Comparison of ENCODE assay signal across 13 mouse cellular contexts in genomic region chr1:159286833-159287232, GRCm38 (mm10). TPM values are rescaled to one million over a fixed set of nuclear protein-coding genes. Genes with fewer than 3 reads are reported as not detected.
DNase-seq lines count a peak whose midpoint lies in the region; ATAC-seq and TF ChIP-seq lines count a peak whose summit lies in the region.
"Had no signal": no experiment of that assay in that cellular context is flagged by ENCODE, and none has a peak within 500 bp of the region (broad histone marks: within the 10 kb centered on the region; RNA-seq: fewer than 3 reads in every experiment).

No protein-coding gene starts in this region.

- WGBS in heart, postnatal 0 days: 89% methylated on average over 1 of the region's 1 CpGs
- 64% methylated on average over 1 of the region's 1 CpGs for WGBS in heart, embryonic 10.5 days
- 73% methylated on average over 1 of the region's 1 CpGs for WGBS in hindbrain, embryonic 11.5 days

- H3K36me3 ChIP-seq in heart, postnatal 0 days (replicated peaks; ENCODE audit: control insufficient read depth, insufficient read depth, low read length): peaks cover 17% of the 10 kb centered on the region
- H3K36me3 ChIP-seq in heart, embryonic 10.5 days: peaks cover 13% of the 10 kb centered on the region; the same call in 1 of the 2 replicates
- no peaks in the 10 kb centered on the region for H3K36me3 ChIP-seq in hindbrain, embryonic 11.5 days (ENCODE audit: control insufficient read depth, insufficient read depth, low read length)

- H3K27me3 ChIP-seq in heart, postnatal 0 days (ENCODE audit: control insufficient read depth, insufficient read depth, low read length): no peaks in the 10 kb centered on the region
- H3K27me3 ChIP-seq in heart, embryonic 10.5 days (ENCODE audit: insufficient read depth, poor library complexity, severe bottlenecking): no peaks in the 10 kb centered on the region
- no peaks in the 10 kb centered on the region for H3K27me3 ChIP-seq in hindbrain, embryonic 11.5 days (ENCODE audit: control insufficient read depth, insufficient read depth, low read length)
- H3K27me3 ChIP-seq: hindbrain, embryonic 13.5 days; liver, embryonic 13.5 days had no signal

- H3K4me3 ChIP-seq in heart, postnatal 0 days (ENCODE audit: low read depth, low read length): no peak overlapping the region
- no peak overlapping the region for H3K4me3 ChIP-seq in heart, embryonic 10.5 days
- no peak overlapping the region for H3K4me3 ChIP-seq in hindbrain, embryonic 11.5 days (ENCODE audit: low read depth, low read length)
- H3K4me3 ChIP-seq: hindbrain, embryonic 13.5 days; liver, embryonic 13.5 days; myocyte had no signal

- H3K27ac ChIP-seq in heart, postnatal 0 days (ENCODE audit: low read depth): no peak overlapping the region
- H3K27ac ChIP-seq in heart, embryonic 10.5 days: no peak overlapping the region
- no peak overlapping the region for H3K27ac ChIP-seq in hindbrain, embryonic 11.5 days (ENCODE audit: low read depth, low read length)
- H3K27ac ChIP-seq: hindbrain, embryonic 13.5 days; liver, embryonic 13.5 days had no signal

- TF ChIP-seq CTCF in heart, postnatal 0 days (IDR thresholded peaks at IDR 0.05; ENCODE audit: low read depth): peak; percentile 28

- no peak for DNase-seq in heart, postnatal 0 days (ENCODE audit: low spot score)
- no peak for DNase-seq in heart, embryonic 10.5 days (ENCODE audit: low spot score)
- DNase-seq in lung, postnatal 25 days (ENCODE audit: low spot score): peak; percentile 14
- DNase-seq in lung, postnatal 14 days: no peak
- peak; percentile 24 for DNase-seq in ES-CJ7 (ENCODE audit: low read depth, low spot score)
- no peak for DNase-seq in hindbrain, embryonic 11.5 days (ENCODE audit: low spot score)
- DNase-seq in layer of hippocampus, postnatal 25 days (ENCODE audit: extremely low spot score in 1 of 2, low spot score in 1 of 2): no peak
- DNase-seq: heart, adult 11 months; layer of hippocampus, postnatal 36 days; liver, embryonic 13.5 days had no signal

- TF ChIP-seq EP300 in heart, postnatal 0 days (IDR thresholded peaks at IDR 0.05; ENCODE audit: low read depth): no peak

- no peak for ATAC-seq in heart, postnatal 0 days (ENCODE audit: insufficient read depth, low read depth)
- ATAC-seq in megakaryocyte, adult 5-6 weeks (ENCODE audit: poor library complexity, severe bottlenecking): peak; percentile 53; the same call in 1 of the 2 replicates
- ATAC-seq in hindbrain, embryonic 11.5 days (ENCODE audit: low FRiP score): no peak

- H3K9me3 ChIP-seq in heart, postnatal 0 days (replicated peaks; ENCODE audit: control insufficient read depth, low read length): no peaks in the 10 kb centered on the region
- no peaks in the 10 kb centered on the region for H3K9me3 ChIP-seq in heart, embryonic 10.5 days
- no peaks in the 10 kb centered on the region for H3K9me3 ChIP-seq in hindbrain, embryonic 11.5 days (ENCODE audit: control insufficient read depth, low read length)
- H3K9me3 ChIP-seq: hindbrain, embryonic 13.5 days; liver, embryonic 13.5 days had no signal

- no peak overlapping the region for H3K4me2 ChIP-seq in heart, postnatal 0 days (ENCODE audit: low read depth, low read length)
- no peak overlapping the region for H3K4me2 ChIP-seq in hindbrain, embryonic 11.5 days (replicated peaks; ENCODE audit: low read depth, low read length)
- H3K4me2 ChIP-seq: hindbrain, embryonic 13.5 days; liver, embryonic 13.5 days had no signal

- no peak overlapping the region for H3K9ac ChIP-seq in heart, postnatal 0 days (replicated peaks; ENCODE audit: low read depth, low read length)
- H3K9ac ChIP-seq in hindbrain, embryonic 11.5 days (ENCODE audit: low read depth, low read length): no peak overlapping the region
- H3K9ac ChIP-seq: hindbrain, embryonic 13.5 days; liver, embryonic 13.5 days had no signal

- H3K4me1 ChIP-seq in heart, postnatal 0 days (ENCODE audit: control insufficient read depth, insufficient read depth): no peaks in the 10 kb centered on the region
- no peaks in the 10 kb centered on the region for H3K4me1 ChIP-seq in heart, embryonic 10.5 days
- H3K4me1 ChIP-seq in hindbrain, embryonic 11.5 days (replicated peaks; ENCODE audit: control insufficient read depth, insufficient read depth, low read length): no peaks in the 10 kb centered on the region
- H3K4me1 ChIP-seq: hindbrain, embryonic 13.5 days; liver, embryonic 13.5 days had no signal

RNA-seq across cellular contexts. Expression of gene Cop1, which starts 54.7 kb away (rescaled TPM):
- 85.1 and 139 TPM in 2 replicates for total RNA-seq in heart, postnatal 0 days (2014; rRNA removed; ENCODE audit: low replicate concordance)
- 28.2 and 32.1 TPM in 2 replicates for polyA plus RNA-seq in heart, postnatal 0 days (2015; fragmentation: Nextera tagmentation; extraction: Ambion mirVana)
- polyA plus RNA-seq in heart, embryonic 10.5 days (2016; fragmentation: Nextera tagmentation; extraction: Ambion mirVana): 24.6 and 38.3 TPM in 2 replicates
- total RNA-seq in megakaryocyte, adult 5-6 weeks (2015): 187 and 192 TPM in 2 replicates
- 211 and 241 TPM in 2 replicates for total RNA-seq in megakaryocyte, adult 5-6 weeks (2017)
- 56.4 and 125 TPM in 2 replicates for polyA plus RNA-seq in hindbrain, embryonic 11.5 days (2014; fragmentation: Nextera tagmentation; extraction: Ambion mirVana)
- total RNA-seq in layer of hippocampus, postnatal 25 days (2021): 100 to 1,000 TPM; 145 TPM

Comparison
In these comparisons a context has a peak if more than half of its experiments do, and no peak if none do; other contexts are left out.
1. DNase-seq: peak in lung, postnatal 25 days (single experiment) and ES-CJ7 (single experiment); none in heart, postnatal 0 days (single experiment), heart, embryonic 10.5 days (single experiment), lung, postnatal 14 days (single experiment), hindbrain, embryonic 11.5 days (single experiment) and layer of hippocampus, postnatal 25 days (0 of 2).